In genomic region chr6:92882446-92882845, GRCm38 (mm10) we compare ENCODE assay signal across 23 mouse cellular contexts. TPM values are rescaled to one million over a fixed set of nuclear protein-coding genes. Genes with fewer than 3 reads are reported as not detected.
DNase-seq lines count a peak whose midpoint lies in the region; ATAC-seq and TF ChIP-seq lines count a peak whose summit lies in the region.
"Had no signal": no experiment of that assay in that cellular context is flagged by ENCODE, and none has a peak within 500 bp of the region (broad histone marks: within the 10 kb centered on the region; RNA-seq: fewer than 3 reads in every experiment).

No protein-coding gene starts in this region.

- peaks cover 83% of the 10 kb centered on the region for H3K36me3 ChIP-seq in heart, embryonic 13.5 days
- peaks cover 8% of the 10 kb centered on the region for H3K36me3 ChIP-seq in heart, adult 2 months (ENCODE audit: control insufficient read depth, insufficient read depth, low read length)
- H3K36me3 ChIP-seq in kidney, embryonic 16.5 days (ENCODE audit: insufficient read depth, low read length): peaks cover 51% of the 10 kb centered on the region
- H3K36me3 ChIP-seq: forebrain, embryonic 15.5 days; G1E; hindbrain, embryonic 12.5 days had no signal

- no peaks in the 10 kb centered on the region for H3K27me3 ChIP-seq in heart, embryonic 13.5 days (replicated peaks)
- no peaks in the 10 kb centered on the region for H3K27me3 ChIP-seq in heart, adult 2 months (ENCODE audit: control insufficient read depth, insufficient read depth, low read length)
- no peaks in the 10 kb centered on the region for H3K27me3 ChIP-seq in kidney, embryonic 16.5 days (ENCODE audit: insufficient read depth, low read length)
- H3K27me3 ChIP-seq: embryonic facial prominence, embryonic 12.5 days; forebrain, embryonic 15.5 days; hindbrain, embryonic 12.5 days had no signal

- intact Hi-C loops in heart, adult 2 months (cut with DNase I): no loop called here

- no peak for TF ChIP-seq EP300 in heart, adult 2 months (IDR thresholded peaks at IDR 0.05; ENCODE audit: insufficient read depth, low read depth, low read length)

- DNase-seq in heart, adult 2 months: no peak
- DNase-seq in kidney, postnatal 36 days: no peak
- DNase-seq in adipocyte (ENCODE audit: low spot score) (peak; percentile 18), liver (no peak)
- DNase-seq in left cerebral cortex, adult 18-20 months (ENCODE audit: low spot score in 2 of 2): no peak
- DNase-seq: adrenal gland, postnatal 14 days; B cell, adult 2 months; cerebellum, adult 18-20 months; heart, postnatal 36 days had no signal

- no peak for TF ChIP-seq CTCF in heart, adult 2 months (IDR thresholded peaks at IDR 0.05)

- H3K27ac ChIP-seq in heart, embryonic 13.5 days (replicated peaks): peak overlapping the region; percentile 30; the same call in 1 of the 2 replicates
- H3K27ac ChIP-seq in heart, adult 2 months: no peak overlapping the region
- peak overlapping the region; percentile 85; the same call in 1 of the 2 replicates for H3K27ac ChIP-seq in kidney, embryonic 16.5 days (ENCODE audit: low read length)
- H3K27ac ChIP-seq: embryonic facial prominence, embryonic 12.5 days; forebrain, embryonic 15.5 days; hindbrain, embryonic 12.5 days had no signal

- no peak overlapping the region for H3K9ac ChIP-seq in heart, embryonic 13.5 days
- no peak overlapping the region for H3K9ac ChIP-seq in heart, adult 2 months (ENCODE audit: low read depth, low read length)
- no peak overlapping the region for H3K9ac ChIP-seq in kidney, embryonic 16.5 days (replicated peaks; ENCODE audit: low read length)
- H3K9ac ChIP-seq: embryonic facial prominence, embryonic 12.5 days; forebrain, embryonic 15.5 days; hindbrain, embryonic 12.5 days had no signal

- H3K79me2 ChIP-seq in heart, adult 2 months (replicated peaks; ENCODE audit: control insufficient read depth, insufficient read depth, low read length): no peaks in the 10 kb centered on the region

- no peak overlapping the region for H3K4me3 ChIP-seq in heart, embryonic 13.5 days
- H3K4me3 ChIP-seq in heart, adult 2 months: no peak overlapping the region
- no peak overlapping the region for H3K4me3 ChIP-seq in kidney, embryonic 16.5 days (ENCODE audit: low read length)
- H3K4me3 ChIP-seq: embryonic facial prominence, embryonic 12.5 days; forebrain, embryonic 15.5 days; hindbrain, embryonic 12.5 days had no signal

- H3K4me2 ChIP-seq in heart, embryonic 13.5 days: no peak overlapping the region
- H3K4me2 ChIP-seq in kidney, embryonic 16.5 days (replicated peaks; ENCODE audit: low read depth, low read length): no peak overlapping the region
- H3K4me2 ChIP-seq: embryonic facial prominence, embryonic 12.5 days; forebrain, embryonic 15.5 days; heart, embryonic 11.5 days; hindbrain, embryonic 12.5 days had no signal

- H3K9me3 ChIP-seq in heart, embryonic 13.5 days: no peaks in the 10 kb centered on the region
- no peaks in the 10 kb centered on the region for H3K9me3 ChIP-seq in kidney, embryonic 16.5 days (ENCODE audit: low read length)
- H3K9me3 ChIP-seq: embryonic facial prominence, embryonic 12.5 days; forebrain, embryonic 15.5 days; hindbrain, embryonic 12.5 days had no signal

- WGBS in heart, embryonic 13.5 days: 67% methylated on average over 5 of the region's 5 CpGs
- 64% methylated on average over 5 of the region's 5 CpGs for WGBS in heart, adult 2 months
- WGBS in kidney, embryonic 16.5 days: 71% methylated on average over 5 of the region's 5 CpGs

- no peak for TF ChIP-seq POLR2A in heart, adult 2 months (IDR thresholded peaks at IDR 0.05; ENCODE audit: insufficient read depth, low read depth, low read length)

- peaks cover 21% of the 10 kb centered on the region for H3K4me1 ChIP-seq in heart, embryonic 13.5 days
- peaks cover 2% of the 10 kb centered on the region; the same call in 1 of the 2 replicates for H3K4me1 ChIP-seq in heart, adult 2 months (ENCODE audit: control insufficient read depth, insufficient read depth, low read length)
- H3K4me1 ChIP-seq in kidney, embryonic 16.5 days (ENCODE audit: insufficient read depth, low read length): peaks cover 31% of the 10 kb centered on the region
- H3K4me1 ChIP-seq: forebrain, embryonic 15.5 days had no signal

- no peak for ATAC-seq in heart, embryonic 13.5 days (ENCODE audit: extremely low read depth, insufficient number of reproducible peaks, low FRiP score, low TSS enrichment)
- ATAC-seq in kidney, embryonic 16.5 days (ENCODE audit: low FRiP score, low TSS enrichment): no peak
- ATAC-seq: CD4-positive, CD25-positive, alpha-beta regulatory T cell, adult 4 months; forebrain, embryonic 15.5 days; hindbrain, embryonic 16.5 days; inflammation-experienced regulatory T-cells, adult 6 months; intestine, postnatal 0 days had no signal

RNA-seq across cellular contexts. Expression of gene Gm15737, which starts 13.3 kb away (rescaled TPM):
- 0.22 and 0.24 TPM in 2 replicates for polyA plus RNA-seq in heart, embryonic 13.5 days (2015; fragmentation: Nextera tagmentation; extraction: Ambion mirVana)
- under 1 TPM; 0.36 to 0.52 TPM for total RNA-seq in heart, adult 2 months (2021)
- 0.12 and 0.56 TPM in 2 replicates for polyA plus RNA-seq in heart, adult 2 months (2012; rRNA removed)
- polyA plus RNA-seq in kidney, embryonic 16.5 days (2015; fragmentation: Nextera tagmentation; extraction: Ambion mirVana): 0.04 and 0.12 TPM in 2 replicates
- not detected for total RNA-seq in left cerebral cortex, adult 18-20 months (2021)
- total RNA-seq: adrenal gland, adult 18-20 months; adrenal gland, postnatal 14 days had no signal
- polyA plus RNA-seq: CD4-positive, CD25-positive, alpha-beta regulatory T cell, adult 4 months; cortical plate, adult 2 months; forebrain, embryonic 11.5 days; forebrain, embryonic 15.5 days; G1E; hindbrain, embryonic 12.5 days; hindbrain, embryonic 16.5 days; inflammation-experienced regulatory T-cells, adult 6 months had no signal
